Mouse (Mus musculus): Measurements from ENCODE around the gene P2rx3. TPM values are rescaled to one million over a fixed set of nuclear protein-coding genes. Genes with fewer than 3 reads are reported as not detected.

The P2rx3 gene
- polyA plus RNA-seq, 1 experiment from 2014 or later = 0.30 TPM

DNA sequence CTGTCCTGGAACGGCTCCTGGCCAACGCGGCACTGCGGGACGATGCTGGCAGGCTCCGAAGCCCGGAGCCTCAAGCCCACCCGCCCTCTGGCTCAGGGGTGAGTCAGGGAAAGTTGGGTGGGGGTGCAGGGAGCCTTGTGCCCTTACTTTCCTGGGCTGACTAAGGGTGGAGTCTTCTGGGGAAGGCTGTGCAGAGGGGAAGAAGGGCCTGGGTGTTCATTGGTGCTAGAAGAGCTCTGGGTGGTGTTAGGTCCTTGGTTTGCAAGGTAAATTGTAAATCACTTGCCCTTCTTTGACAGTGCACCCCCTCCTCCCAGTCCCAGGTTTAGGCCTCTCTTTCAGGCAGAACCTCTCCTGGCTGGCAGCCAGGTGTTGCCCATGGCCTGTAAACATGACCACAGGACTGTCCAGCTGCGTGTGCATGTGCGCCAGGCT, 23.9 kb upstream of the P2rx3 start:
- H3K36me3 ChIP-seq (ENCODE audit: control insufficient read depth, insufficient read depth, low read length) = peaks cover 79% of the 10 kb centered on the region
- no peak overlapping the region for H3K27ac ChIP-seq (ENCODE audit: low read depth, low read length)
- peak; percentile 45 for ATAC-seq
- no peak overlapping the region for H3K9ac ChIP-seq (ENCODE audit: low read length)
- no peaks in the 10 kb centered on the region for H3K27me3 ChIP-seq (replicated peaks; ENCODE audit: control insufficient read depth, insufficient read depth, low read length)
- 40% methylated on average over 10 of the region's 10 CpGs for WGBS
- no peak overlapping the region for H3K4me3 ChIP-seq (ENCODE audit: low read depth, low read length)
- H3K4me2 ChIP-seq (ENCODE audit: low read length) = peak overlapping the region; percentile 17; the same call in 1 of the 2 replicates
- no peaks in the 10 kb centered on the region for H3K9me3 ChIP-seq (replicated peaks; ENCODE audit: control insufficient read depth, low read length)
- 0 out of 2 replicates have a peak, but pooled peaks cover 2% of the 10 kb centered on the region for H3K4me1 ChIP-seq (ENCODE audit: control insufficient read depth, insufficient read depth, low read length)
- no peak for DNase-seq (ENCODE audit: low spot score)

DNA sequence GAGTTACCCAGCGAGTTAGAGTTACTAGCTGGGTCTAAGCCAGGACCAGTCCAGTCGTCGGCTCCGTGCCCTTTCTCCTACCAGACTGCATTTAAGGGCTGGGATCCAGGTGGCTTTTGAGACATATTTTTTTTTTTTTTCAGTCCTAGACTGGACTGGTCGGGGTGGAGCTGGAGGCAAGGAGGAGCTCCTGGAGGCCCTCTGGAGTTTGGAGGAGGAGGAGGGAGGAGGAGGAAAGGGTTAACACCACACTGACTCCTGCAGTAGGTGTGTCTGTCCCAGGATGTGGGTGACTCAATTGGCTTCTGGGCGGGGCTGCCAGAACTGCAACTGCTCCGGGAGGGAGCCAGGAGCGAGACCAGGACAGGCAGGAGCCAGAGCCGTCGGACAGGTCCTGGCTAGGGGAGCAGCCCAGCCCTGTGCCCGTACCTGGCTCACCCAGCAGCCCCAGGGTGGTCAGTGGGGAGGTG, 23.4 kb upstream of the P2rx3 start:
- no peaks in the 10 kb centered on the region for H3K9me3 ChIP-seq (replicated peaks; ENCODE audit: control insufficient read depth, low read length)
- H3K4me3 ChIP-seq (ENCODE audit: low read depth, low read length) = no peak overlapping the region
- H3K36me3 ChIP-seq (ENCODE audit: control insufficient read depth, insufficient read depth, low read length) = peaks cover 82% of the 10 kb centered on the region
- DNase-seq (ENCODE audit: low spot score) (no peak), ATAC-seq (peak; percentile 12; the same call in 1 of the 2 replicates)
- WGBS = 18% methylated on average over 11 of the region's 11 CpGs
- H3K27me3 ChIP-seq (replicated peaks; ENCODE audit: control insufficient read depth, insufficient read depth, low read length) = no peaks in the 10 kb centered on the region
- 0 out of 2 replicates have a peak, but pooled peaks cover 2% of the 10 kb centered on the region for H3K4me1 ChIP-seq (ENCODE audit: control insufficient read depth, insufficient read depth, low read length)
- peak overlapping the region; percentile 17; the same call in 1 of the 2 replicates for H3K4me2 ChIP-seq (ENCODE audit: low read length)
- no peak overlapping the region for H3K27ac ChIP-seq (ENCODE audit: low read depth, low read length)
- peak overlapping the region; percentile 30; the same call in 1 of the 2 replicates for H3K9ac ChIP-seq (ENCODE audit: low read length)

GRCm38 (mm10) chr2:85059677-85060076, 22.4 kb upstream of the P2rx3 start:
- H3K36me3 ChIP-seq (ENCODE audit: control insufficient read depth, insufficient read depth, low read length) = peaks cover 85% of the 10 kb centered on the region
- H3K4me2 ChIP-seq (ENCODE audit: low read length) = no peak overlapping the region
- no peaks in the 10 kb centered on the region for H3K9me3 ChIP-seq (replicated peaks; ENCODE audit: control insufficient read depth, low read length)
- 0 out of 2 replicates have a peak, but pooled peaks cover 2% of the 10 kb centered on the region for H3K4me1 ChIP-seq (ENCODE audit: control insufficient read depth, insufficient read depth, low read length)
- ATAC-seq (no peak), DNase-seq (ENCODE audit: low spot score) (no peak)
- H3K27me3 ChIP-seq (replicated peaks; ENCODE audit: control insufficient read depth, insufficient read depth, low read length) = no peaks in the 10 kb centered on the region
- no peak overlapping the region for H3K27ac ChIP-seq (ENCODE audit: low read depth, low read length)
- no peak overlapping the region for H3K4me3 ChIP-seq (ENCODE audit: low read depth, low read length)
- WGBS = 90% methylated on average over 6 of the region's 6 CpGs
- no peak overlapping the region for H3K9ac ChIP-seq (ENCODE audit: low read length)

GRCm38 (mm10) chr2:85056711-85057110, 19.4 kb upstream of the P2rx3 start:
- Histone ChIP-seq H3K9me3 (replicated peaks; ENCODE audit: control insufficient read depth, low read length) (no peaks in the 10 kb centered on the region), H3K4me2 (ENCODE audit: low read length) (no peak overlapping the region), H3K4me1 (ENCODE audit: control insufficient read depth, insufficient read depth, low read length) (0 out of 2 replicates have a peak, but pooled peaks cover 2% of the 10 kb centered on the region), H3K9ac (ENCODE audit: low read length) (no peak overlapping the region), H3K27ac (ENCODE audit: low read depth, low read length) (no peak overlapping the region), H3K27me3 (replicated peaks; ENCODE audit: control insufficient read depth, insufficient read depth, low read length) (no peaks in the 10 kb centered on the region), H3K4me3 (ENCODE audit: low read depth, low read length) (no peak overlapping the region), H3K36me3 (ENCODE audit: control insufficient read depth, insufficient read depth, low read length) (peaks cover 83% of the 10 kb centered on the region)
- DNase-seq (ENCODE audit: low spot score) = no peak
- 88% methylated on average over 5 of the region's 5 CpGs for WGBS
- no peak for ATAC-seq

DNA sequence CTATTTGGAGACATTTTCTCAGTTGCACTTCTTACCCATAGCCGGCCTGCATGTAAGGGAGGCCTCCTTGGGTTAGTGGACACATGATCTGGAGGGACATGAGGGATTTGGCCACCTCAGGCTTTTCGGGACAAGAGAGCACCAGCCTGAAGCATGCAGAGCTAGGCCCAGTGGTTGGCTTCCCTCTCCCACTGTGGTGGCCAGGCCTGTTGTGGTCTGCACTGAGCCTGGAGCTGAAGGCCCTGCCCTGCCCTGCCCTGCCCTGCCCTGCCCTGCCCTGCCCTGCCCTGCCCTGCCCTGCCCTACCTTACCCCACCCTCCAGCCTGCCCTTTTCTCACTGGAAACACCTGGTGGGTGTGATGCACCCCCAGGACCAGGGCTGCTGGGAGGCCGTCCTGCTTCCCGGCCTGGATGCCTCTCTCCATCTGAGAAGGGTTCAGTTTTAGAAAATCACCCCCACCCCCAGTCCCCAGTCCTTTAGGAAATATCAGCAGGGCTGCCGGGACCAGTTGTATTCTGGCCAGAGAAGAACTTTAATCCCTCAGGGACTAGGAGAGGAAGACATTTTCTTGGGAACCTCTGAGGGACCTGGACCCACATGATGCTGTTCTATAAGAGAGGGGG, 16.0 kb upstream of the P2rx3 start:
- WGBS = 89% methylated on average over 5 of the region's 5 CpGs
- Histone ChIP-seq H3K9ac (ENCODE audit: low read length) (no peak overlapping the region), H3K27me3 (replicated peaks; ENCODE audit: control insufficient read depth, insufficient read depth, low read length) (no peaks in the 10 kb centered on the region), H3K27ac (ENCODE audit: low read depth, low read length) (no peak overlapping the region), H3K4me3 (ENCODE audit: low read depth, low read length) (no peak overlapping the region), H3K4me2 (ENCODE audit: low read length) (no peak overlapping the region), H3K9me3 (replicated peaks; ENCODE audit: control insufficient read depth, low read length) (no peaks in the 10 kb centered on the region), H3K36me3 (ENCODE audit: control insufficient read depth, insufficient read depth, low read length) (peaks cover 64% of the 10 kb centered on the region), H3K4me1 (ENCODE audit: control insufficient read depth, insufficient read depth, low read length) (peaks cover 23% of the 10 kb centered on the region)
- DNase-seq (ENCODE audit: low spot score) (no peak), ATAC-seq (no peak)

- H3K36me3 ChIP-seq (ENCODE audit: control insufficient read depth, insufficient read depth, low read length) = peaks cover 57% of the 10 kb centered on the region
- no peaks in the 10 kb centered on the region for H3K9me3 ChIP-seq (replicated peaks; ENCODE audit: control insufficient read depth, low read length)
- peak overlapping the region; percentile 60 for H3K27ac ChIP-seq (ENCODE audit: low read depth, low read length)
- peak overlapping the region; percentile 13 for H3K4me3 ChIP-seq (ENCODE audit: low read depth, low read length)
- H3K9ac ChIP-seq (ENCODE audit: low read length) = peak overlapping the region; percentile 29; the same call in 1 of the 2 replicates
- peaks cover 28% of the 10 kb centered on the region for H3K4me1 ChIP-seq (ENCODE audit: control insufficient read depth, insufficient read depth, low read length)
- ATAC-seq = no peak
- WGBS = 52% methylated on average over 9 of the region's 9 CpGs
- H3K4me2 ChIP-seq (ENCODE audit: low read length) = peak overlapping the region; percentile 71
- H3K27me3 ChIP-seq (replicated peaks; ENCODE audit: control insufficient read depth, insufficient read depth, low read length) = no peaks in the 10 kb centered on the region
- DNase-seq (ENCODE audit: low spot score) = no peak
Measured at GRCm38 (mm10) chr2:85050746-85051145, 13.5 kb upstream of the P2rx3 start.

DNA sequence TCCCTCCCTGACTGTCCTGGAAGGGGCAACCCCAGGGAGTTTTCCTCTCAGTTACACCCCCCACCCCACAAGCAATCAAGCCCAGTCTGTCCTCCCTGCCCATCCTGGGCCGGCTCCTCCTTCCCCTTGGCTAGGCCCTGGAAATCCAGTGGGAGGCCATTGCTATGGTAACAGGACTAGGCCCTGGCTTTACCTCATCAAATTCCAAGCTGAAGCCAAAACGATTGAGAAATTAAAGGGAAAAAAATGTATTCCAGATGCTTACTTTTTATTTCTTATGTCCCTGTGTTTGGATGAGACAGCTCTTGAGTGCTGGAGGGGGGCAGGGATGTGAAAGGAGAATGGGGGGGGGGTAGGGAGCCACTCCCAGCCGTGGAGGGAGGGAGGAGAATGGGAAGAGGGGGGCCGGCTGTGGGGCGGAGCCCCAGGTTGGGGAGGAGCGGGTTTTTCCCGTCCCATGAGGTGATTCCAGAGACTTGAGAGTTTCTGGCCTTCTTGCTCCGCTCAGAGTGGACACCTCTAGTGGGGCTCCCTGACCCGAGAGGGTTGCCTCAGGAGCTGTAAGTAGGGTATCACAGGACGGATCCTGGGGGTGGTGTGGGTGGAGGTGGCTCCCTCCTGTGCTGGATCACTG, 12.9 kb upstream of the P2rx3 start:
- Histone ChIP-seq H3K36me3 (ENCODE audit: control insufficient read depth, insufficient read depth, low read length) (peaks cover 57% of the 10 kb centered on the region), H3K27ac (ENCODE audit: low read depth, low read length) (peak overlapping the region; percentile 60; the same call in 1 of the 2 replicates), H3K9me3 (replicated peaks; ENCODE audit: control insufficient read depth, low read length) (no peaks in the 10 kb centered on the region), H3K4me3 (ENCODE audit: low read depth, low read length) (peak overlapping the region; percentile 13), H3K4me2 (ENCODE audit: low read length) (peak overlapping the region; percentile 71), H3K4me1 (ENCODE audit: control insufficient read depth, insufficient read depth, low read length) (peaks cover 28% of the 10 kb centered on the region), H3K9ac (ENCODE audit: low read length) (peak overlapping the region; percentile 29; the same call in 1 of the 2 replicates), H3K27me3 (replicated peaks; ENCODE audit: control insufficient read depth, insufficient read depth, low read length) (no peaks in the 10 kb centered on the region)
- DNase-seq (ENCODE audit: low spot score) = peak; percentile 77
- WGBS = 3% methylated on average over 9 of the region's 10 CpGs
- ATAC-seq = no peak

GRCm38 (mm10) chr2:85049277-85049676, 12.0 kb upstream of the P2rx3 start:
- H3K9me3 ChIP-seq (replicated peaks; ENCODE audit: control insufficient read depth, low read length) = no peaks in the 10 kb centered on the region
- H3K27ac ChIP-seq (ENCODE audit: low read depth, low read length) = no peak overlapping the region
- H3K4me2 ChIP-seq (ENCODE audit: low read length) = peak overlapping the region; percentile 71
- H3K4me3 ChIP-seq (ENCODE audit: low read depth, low read length) = peak overlapping the region; percentile 4; the same call in 1 of the 2 replicates
- peak overlapping the region; percentile 78; the same call in 1 of the 2 replicates for H3K9ac ChIP-seq (ENCODE audit: low read length)
- peak; percentile 8 for DNase-seq (ENCODE audit: low spot score)
- 54% methylated on average over 4 of the region's 4 CpGs for WGBS
- H3K27me3 ChIP-seq (replicated peaks; ENCODE audit: control insufficient read depth, insufficient read depth, low read length) = no peaks in the 10 kb centered on the region
- H3K36me3 ChIP-seq (ENCODE audit: control insufficient read depth, insufficient read depth, low read length) = peaks cover 57% of the 10 kb centered on the region
- no peak for ATAC-seq
- peaks cover 28% of the 10 kb centered on the region for H3K4me1 ChIP-seq (ENCODE audit: control insufficient read depth, insufficient read depth, low read length)

Measured in forebrain, embryonic 14.5 days (tissue).